ENCODE assay signal across 11 mouse cellular contexts in genomic region chr5:4959446-4959845, GRCm38 (mm10).
DNase-seq lines count a peak whose midpoint lies in the region; ATAC-seq and TF ChIP-seq lines count a peak whose summit lies in the region.
"Had no signal": no experiment of that assay in that cellular context is flagged by ENCODE, and none has a peak within 500 bp of the region (broad histone marks: within the 10 kb centered on the region; RNA-seq: fewer than 3 reads in every experiment).

No protein-coding gene starts in this region.

- DNase-seq in embryo, embryonic 11 days, result peak; percentile 25
- no peak for DNase-seq in embryo, embryonic 10.5 days (ENCODE audit: low spot score)
- no peak for DNase-seq in intestine, embryonic 14.5 days (ENCODE audit: low spot score)
- no peak for DNase-seq in limb, embryonic 10.5 days (ENCODE audit: low spot score)
- peak; percentile 52 for DNase-seq in lung, postnatal 36 days
- DNase-seq in layer of hippocampus, postnatal 36 days, result no peak
- DNase-seq in thymus, postnatal 36 days, result no peak
- DNase-seq: cerebellum, adult 8-10 months; heart, postnatal 36 days had no signal

- peak overlapping the region; percentile 10; the same call in 1 of the 2 replicates for H3K4me2 ChIP-seq in intestine, embryonic 14.5 days (ENCODE audit: low read length)
- no peak overlapping the region for H3K4me2 ChIP-seq in intestine, postnatal 0 days (replicated peaks; ENCODE audit: low read depth)
- H3K4me2 ChIP-seq: liver, embryonic 11.5 days had no signal

- 0 out of 2 replicates have a peak overlapping the region, but pooled peaks have one; percentile 16 for H3K27ac ChIP-seq in intestine, embryonic 14.5 days (ENCODE audit: low read depth)
- H3K27ac ChIP-seq in intestine, postnatal 0 days (ENCODE audit: low read depth, low read length), result no peak overlapping the region
- H3K27ac ChIP-seq in limb, embryonic 10.5 days, result 0 out of 2 replicates have a peak overlapping the region, but pooled peaks have one; percentile 21

- no peaks in the 10 kb centered on the region for H3K9me3 ChIP-seq in intestine, embryonic 14.5 days (ENCODE audit: control insufficient read depth, low read length)
- H3K9me3 ChIP-seq in intestine, postnatal 0 days (ENCODE audit: control insufficient read depth), result no peaks in the 10 kb centered on the region
- H3K9me3 ChIP-seq in limb, embryonic 10.5 days (replicated peaks), result no peaks in the 10 kb centered on the region

- no peak for ATAC-seq in intestine, embryonic 14.5 days (replicated peaks; ENCODE audit: low FRiP score, low TSS enrichment, low read depth)
- ATAC-seq in intestine, postnatal 0 days, result no peak

- 0 out of 2 replicates have a peak overlapping the region, but pooled peaks have one; percentile 3 for H3K9ac ChIP-seq in intestine, embryonic 14.5 days (ENCODE audit: low read length)
- H3K9ac ChIP-seq in intestine, postnatal 0 days (ENCODE audit: low read depth, low read length), result no peak overlapping the region

- TF ChIP-seq CTCF in intestine, postnatal 0 days (IDR thresholded peaks at IDR 0.05; ENCODE audit: low read depth), result no peak

- 19% methylated on average over 5 of the region's 5 CpGs for WGBS in intestine, embryonic 14.5 days
- WGBS in intestine, postnatal 0 days, result 37% methylated on average over 5 of the region's 5 CpGs
- 27% methylated on average over 5 of the region's 5 CpGs for WGBS in limb, embryonic 10.5 days

- peaks cover 11% of the 10 kb centered on the region for H3K4me1 ChIP-seq in intestine, embryonic 14.5 days (replicated peaks; ENCODE audit: control insufficient read depth, insufficient read depth, low read length)
- H3K4me1 ChIP-seq in intestine, postnatal 0 days (replicated peaks; ENCODE audit: control insufficient read depth, insufficient read depth, low read length), result no peaks in the 10 kb centered on the region
- peaks cover 15% of the 10 kb centered on the region for H3K4me1 ChIP-seq in limb, embryonic 10.5 days

- no peaks in the 10 kb centered on the region for H3K36me3 ChIP-seq in intestine, embryonic 14.5 days (ENCODE audit: control insufficient read depth, insufficient read depth, low read length)
- H3K36me3 ChIP-seq in intestine, postnatal 0 days (ENCODE audit: control insufficient read depth, insufficient read depth), result no peaks in the 10 kb centered on the region
- H3K36me3 ChIP-seq in limb, embryonic 10.5 days, result no peaks in the 10 kb centered on the region

- no peak overlapping the region for H3K4me3 ChIP-seq in intestine, embryonic 14.5 days (ENCODE audit: low read depth, low read length)
- no peak overlapping the region for H3K4me3 ChIP-seq in intestine, postnatal 0 days (ENCODE audit: low read depth, low read length)
- no peak overlapping the region for H3K4me3 ChIP-seq in limb, embryonic 10.5 days

- H3K27me3 ChIP-seq in intestine, embryonic 14.5 days (replicated peaks; ENCODE audit: control insufficient read depth, insufficient read depth, low read length), result no peaks in the 10 kb centered on the region
- H3K27me3 ChIP-seq in intestine, postnatal 0 days (replicated peaks; ENCODE audit: control insufficient read depth, insufficient read depth, low read length), result no peaks in the 10 kb centered on the region
- H3K27me3 ChIP-seq in limb, embryonic 10.5 days (ENCODE audit: low read depth, poor library complexity, severe bottlenecking), result no peaks in the 10 kb centered on the region

Comparison
In these comparisons a context has a peak if more than half of its experiments do, and no peak if none do; other contexts are left out.
1. DNase-seq: peak in embryo, embryonic 11 days (single experiment) and lung, postnatal 36 days (single experiment); none in embryo, embryonic 10.5 days (single experiment), intestine, embryonic 14.5 days (single experiment), limb, embryonic 10.5 days (single experiment), layer of hippocampus, postnatal 36 days (0 of 2) and thymus, postnatal 36 days (0 of 2).